Comparison of ENCODE assay signal across 17 mouse cellular contexts in genomic region chr9:117566293-117566692, GRCm38 (mm10).
DNase-seq lines count a peak whose midpoint lies in the region; ATAC-seq lines count a peak whose summit lies in the region.
"Had no signal": no experiment of that assay in that cellular context is flagged by ENCODE, and none has a peak within 500 bp of the region (broad histone marks: within the 10 kb centered on the region; RNA-seq: fewer than 3 reads in every experiment).

No protein-coding gene starts in this region.

- 0 out of 2 replicates have a peak, but pooled peaks have one; percentile 39 for ATAC-seq in heart, embryonic 12.5 days (ENCODE audit: insufficient number of reproducible peaks, low FRiP score)
- ATAC-seq: CD4-positive, CD25-positive, alpha-beta regulatory T cell, adult 4 months; forebrain, embryonic 15.5 days; hindbrain, postnatal 0 days; liver, embryonic 12.5 days; Patski had no signal

- WGBS in heart, embryonic 12.5 days, result 62% methylated on average over 10 of the region's 10 CpGs

- no peaks in the 10 kb centered on the region for H3K36me3 ChIP-seq in heart, embryonic 12.5 days
- H3K36me3 ChIP-seq: embryonic facial prominence, embryonic 12.5 days; forebrain, embryonic 15.5 days; heart, embryonic 13.5 days; liver, embryonic 12.5 days had no signal

- H3K4me1 ChIP-seq in heart, embryonic 12.5 days (replicated peaks), result 0 out of 2 replicates have a peak, but pooled peaks cover 4% of the 10 kb centered on the region
- H3K4me1 ChIP-seq: embryonic facial prominence, embryonic 12.5 days; forebrain, embryonic 15.5 days; liver, embryonic 12.5 days had no signal

- no peak for DNase-seq in heart, postnatal 25 days (ENCODE audit: low spot score)
- DNase-seq in embryo, embryonic 10.5 days (ENCODE audit: low spot score), result peak; percentile 13
- DNase-seq in fibroblast of lung, adult 2 months (ENCODE audit: low read depth), result peak; percentile 42
- peak; percentile 17 to 31 for DNase-seq in kidney, postnatal 4 days
- DNase-seq in left cerebral cortex, postnatal 36 days (ENCODE audit: low spot score in 2 of 2), result no peak
- DNase-seq in left cerebral cortex, adult 9 months (ENCODE audit: low spot score in 2 of 2), result no peak
- DNase-seq: adrenal gland, postnatal 25 days; right cerebral cortex, postnatal 25 days; thymus, postnatal 36 days had no signal

- H3K9ac ChIP-seq in heart, embryonic 12.5 days, result no peak overlapping the region
- H3K9ac ChIP-seq: embryonic facial prominence, embryonic 12.5 days; forebrain, embryonic 15.5 days; heart, embryonic 13.5 days; liver, embryonic 12.5 days had no signal

- no peaks in the 10 kb centered on the region for H3K27me3 ChIP-seq in heart, embryonic 12.5 days (replicated peaks)
- H3K27me3 ChIP-seq: embryonic facial prominence, embryonic 12.5 days; forebrain, embryonic 15.5 days; heart, embryonic 13.5 days; liver, embryonic 12.5 days; Patski had no signal

- no peak overlapping the region for H3K4me2 ChIP-seq in heart, embryonic 12.5 days
- H3K4me2 ChIP-seq: embryonic facial prominence, embryonic 12.5 days; forebrain, embryonic 15.5 days; heart, embryonic 13.5 days; liver, embryonic 12.5 days had no signal

- H3K4me3 ChIP-seq in heart, embryonic 12.5 days, result no peak overlapping the region
- H3K4me3 ChIP-seq: embryonic facial prominence, embryonic 12.5 days; forebrain, embryonic 15.5 days; heart, embryonic 13.5 days; liver, embryonic 12.5 days had no signal

- intact Hi-C loops in heart, postnatal 25 days (cut with DNase I), result no loop called here
- intact Hi-C loops in left cerebral cortex, postnatal 36 days (cut with DNase I), result no loop called here

- H3K9me3 ChIP-seq in heart, embryonic 12.5 days (replicated peaks), result no peaks in the 10 kb centered on the region
- H3K9me3 ChIP-seq: embryonic facial prominence, embryonic 12.5 days; forebrain, embryonic 15.5 days; heart, embryonic 13.5 days had no signal

- H3K27ac ChIP-seq in heart, embryonic 12.5 days (ENCODE audit: poor library complexity, severe bottlenecking), result no peak overlapping the region
- H3K27ac ChIP-seq: embryonic facial prominence, embryonic 12.5 days; forebrain, embryonic 15.5 days; heart, embryonic 13.5 days; hindbrain, postnatal 0 days; liver, embryonic 12.5 days had no signal

Comparison
In these comparisons a context has a peak if more than half of its experiments do, and no peak if none do; other contexts are left out.
1. DNase-seq: peak in embryo, embryonic 10.5 days (single experiment), fibroblast of lung, adult 2 months (single experiment) and kidney, postnatal 4 days (2 of 2); none in heart, postnatal 25 days (single experiment), left cerebral cortex, postnatal 36 days (0 of 2) and left cerebral cortex, adult 9 months (0 of 2).